Mouse (Mus musculus): ENCODE measurements around the gene Arpc1a. TPM values are rescaled to one million over a fixed set of nuclear protein-coding genes. Genes with fewer than 3 reads are reported as not detected.
"Not testable (repeated sequence)": the region's sequence is repeated elsewhere in the genome, so short reads cannot be mapped to it uniquely, and the experiment has no call there.

Arpc1a gene
- 143 and 147 TPM in 2 replicates for polyA plus RNA-seq (2015; fragmentation: Nextera tagmentation; extraction: Ambion mirVana)

DNA sequence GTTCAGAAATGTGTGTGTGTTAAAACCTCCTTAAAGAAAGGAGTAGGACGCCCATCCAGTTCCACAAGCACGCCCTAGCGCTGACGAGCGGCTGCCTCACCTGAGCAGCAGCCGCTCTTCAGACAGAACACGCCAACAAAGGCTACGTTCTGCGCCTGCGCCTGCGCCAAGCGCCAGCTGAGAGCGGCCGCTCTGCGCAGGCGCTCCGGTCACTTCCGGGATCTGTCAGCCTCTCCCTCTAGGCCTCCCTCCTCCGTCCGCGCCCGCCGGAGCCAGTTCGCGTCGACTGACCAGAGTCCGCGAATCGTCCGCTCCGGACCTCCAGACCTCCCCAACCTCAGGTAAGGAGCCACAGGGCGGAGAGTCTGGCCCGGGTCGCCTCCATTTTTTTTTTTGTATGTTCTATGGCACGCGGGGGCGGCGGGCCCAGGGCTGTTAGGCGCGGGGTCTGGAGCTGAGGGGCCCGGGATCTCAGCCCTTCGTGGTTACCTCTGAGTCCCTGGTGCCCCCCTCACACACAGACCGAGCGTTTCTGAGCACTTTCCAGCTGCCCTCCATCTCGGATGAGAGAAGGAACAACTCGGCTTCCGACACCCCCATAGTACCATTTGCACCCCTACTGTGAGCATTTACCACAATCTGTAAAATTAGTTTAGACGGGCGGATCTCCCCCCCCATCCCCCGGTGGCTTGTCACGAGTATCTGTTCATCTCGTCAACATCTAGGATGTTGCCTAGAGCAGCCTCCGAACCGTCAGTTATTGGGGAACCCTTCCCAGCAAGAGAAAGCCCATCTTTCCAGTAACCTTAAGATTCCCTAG, at the start of gene Arpc1a, which contains the start of gene Kpna7:
Gene Arpc1a, plus strand, starts transcription at position 199 of the 820 bp plus-strand sequence.
Gene Kpna7, minus strand, starts transcription at position 399 of the 820 bp plus-strand sequence.
- peaks cover 7% of the 10 kb centered on the region; the same call in 1 of the 2 replicates for H3K36me3 ChIP-seq
- peaks cover 11% of the 10 kb centered on the region for H3K4me1 ChIP-seq
- no peaks in the 10 kb centered on the region for H3K27me3 ChIP-seq
- H3K4me2 ChIP-seq (replicated peaks) = peak within 1 kb of the TSS; percentile 74
- H3K9me3 ChIP-seq (replicated peaks) = no peaks in the 10 kb centered on the region
- H3K9ac ChIP-seq = peak within 1 kb of the TSS; percentile 93
- ATAC-seq (ENCODE audit: insufficient number of reproducible peaks, low FRiP score, low TSS enrichment, low read depth) = peak; percentile 95
- WGBS = under 1% methylated on average over 54 of the region's 54 CpGs
- H3K27ac ChIP-seq (replicated peaks) = peak within 1 kb of the TSS; percentile 78
- H3K4me3 ChIP-seq (replicated peaks) = peak within 1 kb of the TSS; percentile 92

- H3K36me3 ChIP-seq = no peaks in the 10 kb centered on the region
Observed at GRCm38 (mm10) chr5:145041628-145042027, 42.0 kb upstream of the Arpc1a start.

DNA sequence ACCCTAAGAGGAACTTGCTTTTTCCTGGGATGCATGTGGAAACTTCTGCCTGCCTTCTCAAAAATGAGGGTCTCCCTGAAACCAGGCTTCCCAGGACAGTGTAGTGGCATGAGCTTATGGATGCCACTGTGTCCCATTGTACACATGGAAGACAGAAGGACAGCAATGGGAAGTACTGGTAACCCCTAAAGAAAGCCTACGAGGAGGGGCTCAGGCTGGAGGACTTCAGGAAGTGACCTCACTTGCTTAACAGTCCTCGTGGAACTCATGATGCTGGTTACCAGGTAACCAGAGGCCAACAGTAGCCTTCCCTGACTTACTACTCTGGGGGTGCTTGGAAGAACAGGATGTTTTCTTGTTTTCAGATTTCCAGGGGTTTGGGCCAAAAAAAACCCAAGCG, 40.9 kb upstream of the Arpc1a start, which contains the start of gene 1700018F24Rik:
Gene 1700018F24Rik, plus strand, starts transcription at position 301 of the 400 bp plus-strand sequence.
- not testable (repeated sequence) for H3K4me3 ChIP-seq (replicated peaks); H3K27ac ChIP-seq (replicated peaks); H3K4me1 ChIP-seq; H3K36me3 ChIP-seq; H3K27me3 ChIP-seq; ATAC-seq (ENCODE audit: insufficient number of reproducible peaks, low FRiP score, low TSS enrichment, low read depth); H3K9me3 ChIP-seq (replicated peaks); H3K9ac ChIP-seq; H3K4me2 ChIP-seq (replicated peaks)
- 66% methylated on average over 3 of the region's 3 CpGs for WGBS

More at GRCm38 (mm10) chr5:145041628-145042027, 42.0 kb upstream of the Arpc1a start:
- Histone ChIP-seq H3K4me1 (no peaks in the 10 kb centered on the region), H3K9me3 (replicated peaks) (no peaks in the 10 kb centered on the region), H3K27ac (replicated peaks) (no peak overlapping the region), H3K9ac (no peak overlapping the region), H3K4me2 (replicated peaks) (no peak overlapping the region), H3K4me3 (replicated peaks) (no peak overlapping the region), H3K27me3 (no peaks in the 10 kb centered on the region)
- ATAC-seq (ENCODE audit: insufficient number of reproducible peaks, low FRiP score, low TSS enrichment, low read depth) = no peak
- 46% methylated on average over 4 of the region's 4 CpGs for WGBS

- 83% methylated on average over 3 of the region's 3 CpGs for whole genome bisulfite sequencing
- H3K36me3 ChIP-seq; H3K4me2 ChIP-seq (replicated peaks); H3K9ac ChIP-seq; H3K27me3 ChIP-seq; H3K4me1 ChIP-seq; H3K9me3 ChIP-seq (replicated peaks); H3K4me3 ChIP-seq (replicated peaks); H3K27ac ChIP-seq (replicated peaks); ATAC-seq (ENCODE audit: insufficient number of reproducible peaks, low FRiP score, low TSS enrichment, low read depth): not testable (repeated sequence)
Observed at GRCm38 (mm10) chr5:145054187-145054586, 29.4 kb upstream of the Arpc1a start.

DNA sequence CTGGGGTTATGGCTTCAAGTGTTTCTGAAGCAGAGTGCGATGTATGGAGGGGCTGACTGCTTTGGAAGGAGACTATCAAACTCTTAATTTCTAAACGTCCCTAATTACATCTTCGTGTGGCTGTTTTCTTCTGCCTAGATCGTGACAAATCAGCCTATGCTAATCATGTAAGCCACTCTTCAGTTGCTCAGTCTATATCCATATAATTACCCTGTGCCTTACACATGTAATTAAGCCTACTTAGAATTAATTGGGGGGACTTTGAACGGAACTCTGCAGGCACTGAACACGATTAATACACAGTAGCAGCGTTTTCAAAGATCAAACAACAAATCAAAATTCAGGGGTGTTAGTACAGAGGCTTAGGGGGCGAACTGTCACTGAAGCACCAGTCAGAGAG, 25.7 kb upstream of the Arpc1a start:
- no peaks in the 10 kb centered on the region for H3K36me3 ChIP-seq
- no peak for ATAC-seq (ENCODE audit: insufficient number of reproducible peaks, low FRiP score, low TSS enrichment, low read depth)
- no peaks in the 10 kb centered on the region for H3K9me3 ChIP-seq (replicated peaks)
- no peak overlapping the region for H3K4me2 ChIP-seq (replicated peaks)
- H3K9ac ChIP-seq = no peak overlapping the region
- H3K4me3 ChIP-seq (replicated peaks) = no peak overlapping the region
- H3K4me1 ChIP-seq = no peaks in the 10 kb centered on the region
- 60% methylated on average over 8 of the region's 8 CpGs for WGBS
- H3K27ac ChIP-seq (replicated peaks) = no peak overlapping the region
- H3K27me3 ChIP-seq = no peaks in the 10 kb centered on the region

DNA sequence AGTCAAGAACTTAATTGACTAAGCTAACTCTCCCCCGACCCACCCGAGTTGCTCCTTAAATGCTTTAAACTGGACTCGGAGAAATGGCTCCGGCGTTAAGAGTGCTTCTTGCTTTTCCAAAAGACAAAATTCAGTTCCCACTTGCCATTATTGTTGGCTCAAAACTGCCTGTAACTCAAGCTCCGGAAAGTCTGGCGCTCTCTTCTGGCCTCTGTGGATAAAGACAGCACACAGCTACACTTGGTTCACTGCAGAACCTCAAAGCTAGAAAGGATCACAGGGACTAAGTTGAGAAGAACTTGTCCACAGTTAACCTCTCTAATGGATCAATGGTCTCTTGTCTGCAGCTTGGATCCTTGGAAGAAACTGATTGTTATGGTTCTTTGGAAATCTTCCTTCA, 24.9 kb upstream of the Arpc1a start:
- Histone ChIP-seq H3K9me3 (replicated peaks) (no peaks in the 10 kb centered on the region), H3K27me3 (no peaks in the 10 kb centered on the region), H3K4me3 (replicated peaks) (no peak overlapping the region), H3K27ac (replicated peaks) (no peak overlapping the region), H3K9ac (no peak overlapping the region), H3K36me3 (no peaks in the 10 kb centered on the region), H3K4me1 (no peaks in the 10 kb centered on the region), H3K4me2 (replicated peaks) (no peak overlapping the region)
- no peak for ATAC-seq (ENCODE audit: insufficient number of reproducible peaks, low FRiP score, low TSS enrichment, low read depth)
- 89% methylated on average over 7 of the region's 7 CpGs for WGBS

- H3K4me2 ChIP-seq (replicated peaks) = no peak overlapping the region
- H3K36me3 ChIP-seq = no peaks in the 10 kb centered on the region
- no peak overlapping the region for H3K27ac ChIP-seq (replicated peaks)
- no peak overlapping the region for H3K9ac ChIP-seq
- 86% methylated on average over 2 of the region's 2 CpGs for WGBS
- H3K27me3 ChIP-seq = no peaks in the 10 kb centered on the region
- no peak for ATAC-seq (ENCODE audit: insufficient number of reproducible peaks, low FRiP score, low TSS enrichment, low read depth)
- no peaks in the 10 kb centered on the region for H3K4me1 ChIP-seq
- H3K9me3 ChIP-seq (replicated peaks) = no peaks in the 10 kb centered on the region
- H3K4me3 ChIP-seq (replicated peaks) = no peak overlapping the region
Observed at GRCm38 (mm10) chr5:145059524-145059923, 24.1 kb upstream of the Arpc1a start.

GRCm38 (mm10) chr5:145064765-145065340, 18.8 kb upstream of the Arpc1a start:
- H3K4me2 ChIP-seq (replicated peaks) = no peak overlapping the region
- ATAC-seq (ENCODE audit: insufficient number of reproducible peaks, low FRiP score, low TSS enrichment, low read depth) = no peak
- H3K9ac ChIP-seq = no peak overlapping the region
- no peaks in the 10 kb centered on the region for H3K27me3 ChIP-seq
- 89% methylated on average over 1 of the region's 1 CpGs for WGBS
- no peak overlapping the region for H3K4me3 ChIP-seq (replicated peaks)
- H3K9me3 ChIP-seq (replicated peaks) = no peaks in the 10 kb centered on the region
- H3K4me1 ChIP-seq = no peaks in the 10 kb centered on the region
- H3K36me3 ChIP-seq = no peaks in the 10 kb centered on the region
- H3K27ac ChIP-seq (replicated peaks) = no peak overlapping the region

- ATAC-seq (ENCODE audit: insufficient number of reproducible peaks, low FRiP score, low TSS enrichment, low read depth) = no peak
- Histone ChIP-seq H3K9ac (no peak overlapping the region), H3K9me3 (replicated peaks) (no peaks in the 10 kb centered on the region), H3K36me3 (no peaks in the 10 kb centered on the region), H3K27me3 (no peaks in the 10 kb centered on the region), H3K4me3 (replicated peaks) (no peak overlapping the region), H3K4me2 (replicated peaks) (no peak overlapping the region), H3K27ac (replicated peaks) (no peak overlapping the region), H3K4me1 (no peaks in the 10 kb centered on the region)
- WGBS = 26% methylated on average over 3 of the region's 3 CpGs
Observed at GRCm38 (mm10) chr5:145068863-145069262, 14.8 kb upstream of the Arpc1a start.

DNA sequence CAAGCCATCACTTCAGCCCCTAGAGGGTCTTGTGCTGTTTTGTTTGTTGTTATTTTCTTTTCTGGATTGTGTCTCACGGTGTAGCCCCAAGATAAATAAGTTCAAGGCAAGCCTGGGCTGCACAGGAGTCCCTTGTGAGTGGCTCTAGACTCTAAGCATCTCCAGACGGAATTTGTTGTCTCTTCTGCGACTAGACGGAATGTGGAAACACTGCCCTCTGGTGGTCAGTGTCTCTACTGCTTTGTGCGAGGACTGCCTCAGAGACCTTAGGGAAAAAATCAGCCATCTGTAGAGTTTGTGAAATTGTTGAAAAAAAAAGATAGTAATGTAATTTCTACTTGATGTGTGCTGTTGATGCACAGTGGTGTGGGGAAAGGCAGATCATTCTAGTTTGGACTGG, 13.9 kb upstream of the Arpc1a start:
- H3K36me3 ChIP-seq = no peaks in the 10 kb centered on the region
- H3K27ac ChIP-seq (replicated peaks) = no peak overlapping the region
- WGBS = 0% methylated on average over 5 of the region's 5 CpGs
- no peak overlapping the region for H3K9ac ChIP-seq
- no peak overlapping the region for H3K4me3 ChIP-seq (replicated peaks)
- H3K4me2 ChIP-seq (replicated peaks) = no peak overlapping the region
- H3K4me1 ChIP-seq = no peaks in the 10 kb centered on the region
- ATAC-seq (ENCODE audit: insufficient number of reproducible peaks, low FRiP score, low TSS enrichment, low read depth) = peak; percentile 49; the same call in 1 of the 2 replicates
- H3K27me3 ChIP-seq = no peaks in the 10 kb centered on the region
- no peaks in the 10 kb centered on the region for H3K9me3 ChIP-seq (replicated peaks)

DNA sequence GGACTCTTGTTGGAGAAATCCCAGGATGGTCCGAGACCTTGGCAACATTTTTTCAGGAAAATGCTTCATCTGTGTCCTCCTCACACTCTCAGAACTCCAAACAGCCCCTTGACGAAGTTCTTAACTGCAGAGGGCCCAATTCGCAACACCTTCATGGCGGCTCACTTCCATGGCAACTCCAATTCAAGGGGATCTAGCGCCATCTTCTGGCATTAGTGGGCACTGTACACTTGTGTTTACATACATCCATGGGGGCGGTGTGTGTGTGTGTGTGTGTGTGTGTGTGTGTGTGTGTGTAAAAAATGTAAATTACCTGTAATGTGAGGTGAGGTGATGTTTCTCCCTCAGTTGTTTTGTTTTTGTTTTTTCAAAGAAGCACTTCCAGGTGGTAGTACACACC, 12.3 kb upstream of the Arpc1a start:
- no peak overlapping the region for H3K27ac ChIP-seq (replicated peaks)
- no peaks in the 10 kb centered on the region for H3K4me1 ChIP-seq
- H3K9me3 ChIP-seq (replicated peaks) = no peaks in the 10 kb centered on the region
- 42% methylated on average over 6 of the region's 6 CpGs for WGBS
- H3K4me2 ChIP-seq (replicated peaks) = no peak overlapping the region
- no peaks in the 10 kb centered on the region for H3K27me3 ChIP-seq
- no peak overlapping the region for H3K9ac ChIP-seq
- ATAC-seq (ENCODE audit: insufficient number of reproducible peaks, low FRiP score, low TSS enrichment, low read depth) = no peak
- no peak overlapping the region for H3K4me3 ChIP-seq (replicated peaks)
- no peaks in the 10 kb centered on the region for H3K36me3 ChIP-seq
